Mouse (Mus musculus): ENCODE measurements around the gene Mlec.
"Not testable (repeated sequence)": the region's sequence is repeated elsewhere in the genome, so short reads cannot be mapped to it uniquely, and the experiment has no call there.

Mlec gene

DNA sequence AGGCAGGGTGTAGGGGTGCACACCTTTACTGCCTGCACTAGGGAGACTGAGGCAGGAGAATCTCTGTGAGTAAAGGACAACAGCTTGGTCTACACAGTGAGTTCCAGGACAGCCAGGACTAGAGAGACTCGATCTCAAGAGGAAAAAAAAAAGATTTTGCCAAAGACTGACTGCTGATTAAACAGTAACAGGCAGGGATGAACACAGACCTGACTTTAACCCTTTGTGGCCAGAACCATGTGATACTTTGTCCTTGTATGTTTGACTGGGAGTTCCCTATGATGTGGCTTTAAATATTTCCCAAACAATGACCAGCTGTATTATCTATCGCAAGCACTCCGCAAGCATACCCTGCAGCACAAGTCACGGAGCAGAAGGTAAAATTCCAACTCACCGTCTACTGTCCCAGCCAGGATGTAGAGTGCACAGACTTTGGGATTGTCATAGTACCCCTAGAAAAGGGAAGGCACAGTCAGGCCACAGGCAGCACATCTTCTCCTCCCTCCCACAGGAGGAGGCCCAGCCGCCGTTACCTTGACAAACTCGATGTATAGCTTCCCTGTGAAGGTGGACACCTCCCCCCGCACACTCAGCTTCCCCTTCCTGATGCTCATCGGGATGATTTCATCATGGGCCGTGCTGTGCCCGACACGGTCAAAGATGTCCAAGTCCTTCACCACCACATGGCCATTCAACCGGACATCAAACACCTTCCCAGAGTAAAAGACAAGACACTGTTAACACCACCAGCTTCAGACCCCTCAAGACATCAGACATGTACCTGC is 8.1 kb downstream of the Mlec start:
- DNase-seq = no peak

DNA sequence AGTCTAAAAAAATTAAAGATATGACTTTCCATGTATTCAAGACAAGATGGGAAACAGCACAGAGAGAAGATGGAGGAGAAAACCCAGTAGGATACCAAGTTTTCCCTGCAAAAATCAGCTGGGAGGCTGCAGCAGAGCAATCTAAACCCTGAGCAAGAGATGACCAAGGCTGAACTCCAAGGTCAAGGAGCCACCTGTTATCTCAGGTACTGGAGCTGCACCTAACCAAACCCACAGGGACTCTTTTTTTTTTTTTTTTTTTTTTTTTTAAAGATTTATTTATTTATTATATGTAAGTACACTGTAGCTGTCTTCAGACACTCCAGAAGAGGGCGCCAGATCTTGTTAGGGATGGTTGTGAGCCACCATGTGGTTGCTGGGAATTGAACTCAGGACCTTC is 9.1 kb downstream of the Mlec start:
- not testable (repeated sequence) for DNase-seq

DNA sequence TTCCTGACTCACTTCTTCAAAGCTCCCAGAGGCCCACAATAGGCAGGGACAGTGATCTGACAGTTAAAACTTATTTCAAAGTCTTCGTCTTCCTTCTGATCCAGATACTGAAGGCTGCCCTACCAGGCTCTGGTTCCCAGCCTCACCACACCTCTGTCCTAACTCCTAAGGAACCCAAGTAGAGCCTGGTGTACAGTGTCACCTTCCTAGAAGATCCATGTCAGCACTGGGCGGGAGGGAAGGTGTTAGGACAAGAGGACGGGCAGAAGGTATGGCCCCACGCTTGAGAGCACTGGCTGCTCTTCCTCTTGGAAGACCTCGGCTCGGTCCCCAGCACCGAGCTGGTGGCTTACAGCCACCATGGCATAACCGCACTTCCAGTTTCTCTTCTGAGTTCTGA is 9.6 kb downstream of the Mlec start:
- DNase-seq = no peak

DNA sequence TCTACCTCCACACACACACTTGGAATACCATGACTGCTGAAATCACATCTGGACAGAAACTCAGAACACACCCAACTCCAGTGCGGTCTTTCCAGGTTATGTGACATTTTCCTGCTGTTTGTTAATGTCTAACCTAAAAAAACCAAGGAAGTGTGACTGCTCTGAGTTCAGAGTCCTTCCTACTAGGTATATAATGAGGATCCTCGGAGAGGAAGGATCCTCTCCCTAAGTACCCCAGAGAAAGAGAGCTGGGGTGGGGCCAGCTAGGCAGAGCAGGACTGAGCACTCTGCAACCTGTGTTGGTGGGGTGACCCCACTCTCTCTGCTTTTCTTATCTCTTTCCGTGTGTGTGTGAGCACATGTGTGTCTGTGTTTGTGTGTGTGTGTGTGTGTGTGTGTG is 10.6 kb downstream of the Mlec start:
- no peak for DNase-seq

DNA sequence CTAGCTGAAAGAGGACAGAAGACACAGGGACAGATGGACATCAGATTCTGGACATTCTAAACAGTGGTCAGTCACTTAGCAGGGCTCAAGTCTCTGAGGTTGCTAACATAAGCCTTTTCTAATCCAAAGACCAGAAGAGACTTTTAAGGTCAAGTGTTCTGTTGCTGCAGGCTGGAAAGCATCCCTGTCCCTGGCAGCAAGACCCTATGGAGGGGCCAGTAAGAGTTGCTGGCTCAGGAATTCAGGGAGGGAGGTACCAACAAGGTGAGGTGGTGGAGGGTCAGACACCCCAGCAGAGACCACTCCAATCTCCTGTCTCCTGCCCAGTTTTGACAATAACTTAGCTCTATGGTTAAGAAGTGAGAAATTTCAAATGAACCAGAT is 11.2 kb downstream of the Mlec start:
- no peak for DNase-seq

DNA sequence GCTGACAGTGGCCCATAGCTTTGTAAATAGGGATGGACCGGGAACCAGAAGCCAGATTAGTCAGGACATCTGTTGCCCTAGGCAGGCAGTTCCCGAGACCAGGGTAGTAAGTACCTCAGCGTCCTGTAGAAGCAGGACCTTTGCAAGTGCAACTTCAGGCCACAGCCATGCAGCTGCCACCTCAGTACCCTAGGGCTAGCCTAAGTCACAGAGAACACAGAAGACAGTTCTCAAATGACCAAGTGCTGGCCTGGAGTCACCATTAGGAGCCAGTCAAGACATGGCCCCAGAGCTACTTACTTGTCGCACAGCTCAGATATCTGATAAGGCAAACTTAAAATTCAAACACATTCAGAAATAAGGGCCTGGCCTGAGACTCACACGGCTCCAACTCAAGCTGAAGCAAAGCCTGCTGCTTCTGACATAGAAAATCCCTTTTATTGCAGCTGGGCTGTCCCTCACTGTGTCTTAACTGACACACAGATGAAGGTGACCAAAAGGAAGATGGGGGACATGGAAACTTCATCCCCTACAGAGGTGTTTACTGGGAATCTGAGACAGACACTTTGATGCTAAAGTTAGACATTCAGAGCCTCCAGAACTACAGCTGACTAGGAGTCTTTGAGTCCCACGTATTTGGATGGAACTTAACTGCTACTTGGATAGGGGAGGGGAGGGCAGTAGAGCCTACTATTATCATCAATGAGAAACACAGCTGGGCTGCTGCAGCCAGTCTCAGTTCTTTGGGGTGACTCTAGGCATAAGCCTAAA is 11.8 kb downstream of the Mlec start:
- no peak for DNase-seq

DNA sequence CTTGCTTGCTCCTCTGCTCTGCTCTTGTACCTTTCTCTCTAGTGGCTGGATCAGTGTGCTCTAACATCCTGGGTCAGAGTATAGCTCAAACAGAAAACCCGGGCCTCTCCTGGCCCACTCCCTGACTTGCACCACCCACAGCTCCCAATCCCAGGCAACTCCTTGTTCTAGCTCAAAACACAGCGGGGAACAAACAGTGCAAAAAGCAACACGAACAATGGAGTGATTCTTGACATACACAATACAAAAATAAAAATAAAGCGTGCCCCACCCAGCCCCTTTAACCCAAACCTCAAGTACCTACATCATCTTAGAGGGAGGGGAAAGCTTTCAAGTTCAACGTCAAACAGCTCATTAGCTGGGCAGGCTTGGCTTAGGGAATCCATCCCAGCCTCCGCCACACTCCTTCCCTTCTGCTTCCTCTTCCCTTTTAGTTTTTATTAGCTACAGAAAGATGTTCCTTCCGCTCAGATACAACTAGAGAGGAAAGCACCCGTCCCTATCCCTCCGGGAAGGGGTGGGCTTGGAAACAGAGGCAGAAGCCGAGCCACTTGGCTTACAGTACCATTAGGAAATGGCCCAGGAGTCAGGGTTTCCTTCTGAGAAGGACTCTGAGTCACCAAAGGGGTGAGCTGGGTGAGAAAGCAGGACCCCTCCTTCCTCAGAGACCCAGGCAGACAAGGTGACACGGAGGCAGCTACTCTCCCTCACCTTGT is 12.6 kb downstream of the Mlec start:
- no peak for DNase-seq

DNA sequence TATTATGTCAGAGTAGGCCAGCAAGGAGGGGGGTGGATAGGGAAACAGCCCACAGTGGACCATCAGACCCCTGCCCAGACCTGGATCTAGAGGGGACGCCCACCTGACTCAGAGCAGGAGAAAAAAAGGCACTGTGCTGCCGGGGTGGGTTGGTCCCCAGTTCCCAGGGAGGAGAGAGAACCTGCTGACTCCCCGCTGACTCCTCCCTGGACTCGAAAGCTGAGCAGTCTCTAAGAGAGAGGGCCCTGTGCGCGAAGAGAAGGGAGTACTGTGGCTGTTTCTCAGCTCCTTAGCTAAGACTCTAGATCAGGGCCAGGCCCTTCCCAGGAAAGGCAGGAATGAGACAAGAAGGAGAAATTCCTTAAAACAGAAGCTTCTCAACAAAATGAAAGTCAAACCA is 13.5 kb downstream of the Mlec start:
- no peak for DNase-seq

DNA sequence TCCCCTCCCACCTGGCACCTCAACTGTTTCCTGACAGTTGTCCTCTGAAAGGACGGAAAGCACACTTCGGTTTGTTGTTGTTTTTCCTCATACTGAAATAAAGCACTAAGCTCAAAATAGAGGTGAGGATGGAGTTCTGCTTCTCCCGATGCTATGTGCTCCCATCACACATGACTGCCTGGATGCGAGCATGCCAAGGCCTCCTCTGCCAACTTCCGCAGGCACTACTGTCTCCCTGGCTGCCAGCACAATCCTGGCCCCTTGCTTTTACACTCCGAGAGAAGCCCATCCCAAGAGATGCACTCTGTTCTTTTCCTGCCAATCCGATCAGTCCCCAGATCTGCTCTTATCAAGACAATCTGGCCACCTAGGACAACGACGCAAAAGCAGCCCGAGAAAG is 14.4 kb downstream of the Mlec start:
- DNase-seq = no peak

DNA sequence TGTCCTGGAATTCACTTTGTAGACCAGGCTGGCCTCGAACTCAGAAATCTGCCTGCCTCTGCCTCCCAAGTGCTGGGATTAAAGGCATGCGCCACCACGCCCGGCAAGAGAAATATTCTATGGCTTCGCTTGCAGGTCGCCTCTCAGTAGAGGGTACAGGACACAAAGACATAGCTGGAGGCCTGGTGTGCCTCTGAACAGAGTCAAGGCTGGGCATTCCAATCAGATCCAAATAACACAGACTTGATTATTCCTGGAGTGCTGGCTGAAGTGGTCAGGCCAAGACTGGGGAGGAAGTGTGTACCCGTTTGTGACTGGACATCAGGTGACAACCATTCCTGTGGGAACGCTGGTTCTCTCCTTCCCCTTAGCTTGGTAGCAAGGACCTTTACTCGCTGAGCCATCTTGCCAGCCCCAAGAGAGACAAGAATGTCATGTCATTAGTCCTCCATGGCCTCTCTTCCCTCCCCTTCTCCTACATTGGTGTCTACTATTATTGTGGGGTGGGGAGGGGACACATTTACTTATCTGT is 15.7 kb downstream of the Mlec start:
- DNase-seq = no peak

DNA sequence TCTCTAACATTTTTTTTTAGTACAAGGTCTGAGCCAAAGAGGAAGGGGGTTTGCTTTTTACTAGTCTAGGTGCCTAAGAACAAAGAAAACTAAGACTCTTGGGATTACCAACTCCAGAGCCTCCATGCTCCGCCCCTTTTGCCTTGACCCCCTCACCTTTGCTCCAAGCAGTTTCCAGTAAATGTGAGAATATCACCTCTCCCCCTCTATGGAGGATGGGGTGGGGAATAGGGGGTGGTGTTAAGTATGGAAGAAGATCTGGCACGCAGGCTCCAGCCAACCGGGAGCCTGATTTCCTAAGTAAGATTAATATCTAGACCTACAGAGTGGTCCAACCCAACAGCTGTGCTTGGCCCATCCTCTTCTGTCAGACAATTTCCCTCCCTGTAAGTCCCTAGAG is 17.3 kb downstream of the Mlec start:
- DNase-seq = no peak

DNA sequence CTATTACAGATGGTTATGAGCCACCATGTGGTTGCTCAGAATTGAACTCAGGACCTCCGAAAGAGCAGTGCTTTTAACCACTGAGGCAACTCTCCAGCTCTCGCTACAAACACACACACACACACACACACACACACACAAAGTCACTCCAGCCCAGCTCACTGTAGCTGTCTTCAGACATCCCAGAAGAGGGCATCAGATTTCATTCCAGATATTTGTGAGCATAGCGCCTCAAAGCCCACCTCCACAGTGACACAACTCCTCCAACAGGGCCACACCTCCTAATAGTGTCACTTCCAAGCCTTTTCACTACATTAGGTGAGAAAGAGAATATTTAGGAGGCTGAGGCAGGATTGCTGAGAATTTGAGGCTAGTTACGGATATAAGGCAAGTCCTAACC is 18.9 kb downstream of the Mlec start:
- DNase-seq = no peak

DNA sequence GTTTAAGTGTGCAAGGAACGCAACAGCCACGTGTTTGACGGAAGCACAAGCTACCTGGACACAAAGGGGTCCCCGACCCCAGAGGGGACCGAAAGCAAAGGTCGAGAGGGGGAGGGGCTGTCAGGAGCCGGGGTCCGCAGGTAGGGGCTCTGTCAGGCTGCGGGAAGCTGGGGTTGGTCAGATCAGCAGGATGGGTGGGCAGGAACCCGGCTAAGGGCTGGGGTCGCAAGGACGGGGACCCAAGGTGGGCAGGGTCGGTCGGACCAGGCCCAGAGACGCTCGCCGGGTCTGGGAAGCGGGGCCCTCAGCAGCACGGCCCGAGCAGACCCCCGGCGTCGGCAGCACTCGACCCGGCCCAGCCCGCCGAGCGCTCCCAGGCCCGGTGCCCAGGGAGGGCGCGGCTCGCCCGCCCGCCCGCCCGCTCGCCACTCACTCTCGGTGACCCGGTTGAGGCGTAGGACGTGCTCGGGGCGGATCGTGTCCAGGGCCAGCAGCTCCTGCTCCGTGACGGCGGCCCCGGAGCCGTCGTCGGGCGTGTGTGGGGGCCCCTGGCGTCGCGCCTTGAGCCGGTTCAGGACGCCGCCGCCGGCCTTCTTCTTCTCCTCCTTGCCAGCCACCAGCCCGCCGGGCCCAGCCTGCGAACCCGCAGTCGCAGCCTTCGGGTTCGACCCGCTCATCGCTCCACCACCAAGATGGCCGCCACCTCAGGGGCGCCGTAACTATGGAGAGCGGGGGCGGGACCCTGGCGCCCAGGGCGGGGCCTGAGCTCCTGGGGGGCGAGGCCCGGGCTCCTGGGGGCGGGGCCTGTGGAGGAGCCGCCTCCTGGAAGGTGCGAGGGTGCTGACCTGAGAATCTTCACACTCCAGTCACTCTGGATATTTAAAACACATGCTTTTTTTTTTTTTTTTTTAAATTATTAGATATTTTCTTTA is 23.5 kb downstream of the Mlec start, which contains the start of gene Unc119b:
Gene Unc119b (minus strand): TSS at position 742 of the 932 bp plus-strand sequence.
- DNase-seq = peak; percentile 89

DNA sequence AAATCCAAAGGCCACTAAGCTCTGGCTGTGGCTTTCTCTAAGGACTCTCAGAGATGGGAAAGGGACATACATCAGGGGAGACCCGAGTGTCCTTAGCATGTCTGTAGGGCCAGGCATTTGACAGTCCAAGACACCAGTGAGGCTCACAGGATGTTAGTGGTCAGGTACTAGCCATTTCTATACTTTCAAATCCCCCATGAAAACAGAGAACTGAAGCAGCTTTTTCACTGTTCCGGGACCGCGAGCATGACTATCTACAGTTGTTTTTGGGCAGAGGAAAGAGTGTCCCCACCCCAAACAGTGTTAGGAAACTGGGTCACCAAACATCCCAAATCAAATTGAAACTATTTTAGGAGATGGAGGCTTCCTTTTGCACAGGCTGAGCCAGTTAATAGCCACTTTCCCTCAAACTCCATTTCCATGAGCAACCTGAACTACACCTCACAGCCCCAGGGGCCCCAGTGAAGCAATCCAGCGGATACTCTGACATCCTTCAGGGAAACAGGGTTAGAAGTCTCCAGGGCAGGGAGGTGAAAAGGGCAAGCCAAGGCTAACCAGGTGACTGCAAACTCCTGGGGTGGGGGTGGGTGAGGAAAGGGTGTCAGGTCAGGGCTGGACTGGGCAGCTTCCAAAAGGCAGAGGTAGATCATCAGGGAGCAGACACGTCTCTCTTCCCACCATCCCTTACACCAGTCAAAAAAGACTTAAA is 24.5 kb downstream of the Mlec start:
- no peak for DNase-seq

DNA sequence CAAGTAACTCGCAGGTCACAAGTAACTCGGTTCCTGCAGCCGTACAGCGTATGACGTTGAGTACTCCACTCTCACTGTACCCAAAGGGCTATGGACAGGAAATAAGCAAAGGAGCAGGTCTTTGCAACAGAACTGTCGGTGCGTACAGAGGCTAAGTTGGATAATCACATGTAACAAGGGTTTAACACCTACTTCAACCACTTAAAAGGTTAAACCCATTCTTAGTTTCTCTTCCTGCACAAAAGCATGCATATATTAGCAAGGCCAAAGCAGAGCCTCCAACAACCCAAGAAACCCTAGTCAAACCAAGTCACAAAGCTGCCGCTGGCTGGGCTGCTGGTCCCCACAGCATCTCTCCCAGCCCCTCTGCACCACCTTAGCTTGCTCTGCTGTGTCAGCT is 25.5 kb downstream of the Mlec start:
- no peak for DNase-seq

DNA sequence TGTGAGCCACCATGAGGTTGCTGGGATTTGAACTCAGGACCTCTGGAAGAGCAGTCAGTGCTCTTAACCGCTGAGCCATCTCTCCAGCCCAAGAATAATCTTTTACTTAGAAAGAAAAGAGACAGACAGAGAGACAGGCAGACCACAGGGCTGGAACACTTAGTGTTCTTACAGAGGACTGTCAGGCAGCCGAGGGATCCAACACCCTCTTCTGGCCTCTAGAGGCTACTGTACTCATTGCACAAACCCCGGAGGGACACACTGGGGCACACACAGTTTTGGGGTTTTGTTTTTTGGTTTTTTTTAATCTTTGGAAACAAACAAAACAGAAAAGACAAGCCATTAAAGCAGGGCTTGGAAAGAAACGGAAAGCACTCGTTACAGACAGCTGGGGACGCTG is 28.7 kb downstream of the Mlec start:
- DNase-seq = no peak

DNA sequence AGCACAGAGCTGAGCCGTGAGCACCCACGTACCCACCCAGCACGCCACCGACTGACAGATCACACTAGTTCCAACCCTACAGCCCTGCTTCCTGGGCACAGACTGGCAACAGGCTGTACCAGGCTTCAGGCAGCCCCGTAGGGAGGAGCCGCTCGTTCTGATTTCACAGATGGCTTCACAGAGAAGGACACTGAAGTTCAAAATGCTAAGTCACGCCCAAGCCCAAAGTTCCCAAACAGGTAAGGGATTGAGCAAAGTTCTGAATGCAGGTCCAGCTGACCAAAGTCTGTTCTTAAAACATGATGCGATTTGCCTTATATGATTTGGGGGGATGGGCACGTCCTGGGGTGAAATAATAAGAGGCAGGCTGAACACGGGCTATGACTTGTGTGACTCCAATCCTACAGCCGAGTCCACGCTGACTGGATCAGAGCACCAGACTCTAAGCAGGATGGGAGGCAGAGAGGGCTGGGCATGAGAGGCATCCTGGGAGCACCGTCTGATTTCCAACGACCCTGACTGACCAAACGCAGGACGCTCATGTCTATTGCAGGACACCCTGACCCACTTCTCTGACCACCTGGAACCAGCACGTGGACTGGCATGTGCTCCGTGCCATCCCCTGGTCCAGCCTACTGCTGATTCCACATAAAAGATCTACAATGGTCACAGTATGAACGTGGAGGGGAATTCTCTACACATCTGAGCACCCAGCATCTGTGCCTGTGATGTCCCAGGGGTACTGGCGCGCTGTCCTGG is 30.4 kb downstream of the Mlec start:
- DNase-seq = no peak

DNA sequence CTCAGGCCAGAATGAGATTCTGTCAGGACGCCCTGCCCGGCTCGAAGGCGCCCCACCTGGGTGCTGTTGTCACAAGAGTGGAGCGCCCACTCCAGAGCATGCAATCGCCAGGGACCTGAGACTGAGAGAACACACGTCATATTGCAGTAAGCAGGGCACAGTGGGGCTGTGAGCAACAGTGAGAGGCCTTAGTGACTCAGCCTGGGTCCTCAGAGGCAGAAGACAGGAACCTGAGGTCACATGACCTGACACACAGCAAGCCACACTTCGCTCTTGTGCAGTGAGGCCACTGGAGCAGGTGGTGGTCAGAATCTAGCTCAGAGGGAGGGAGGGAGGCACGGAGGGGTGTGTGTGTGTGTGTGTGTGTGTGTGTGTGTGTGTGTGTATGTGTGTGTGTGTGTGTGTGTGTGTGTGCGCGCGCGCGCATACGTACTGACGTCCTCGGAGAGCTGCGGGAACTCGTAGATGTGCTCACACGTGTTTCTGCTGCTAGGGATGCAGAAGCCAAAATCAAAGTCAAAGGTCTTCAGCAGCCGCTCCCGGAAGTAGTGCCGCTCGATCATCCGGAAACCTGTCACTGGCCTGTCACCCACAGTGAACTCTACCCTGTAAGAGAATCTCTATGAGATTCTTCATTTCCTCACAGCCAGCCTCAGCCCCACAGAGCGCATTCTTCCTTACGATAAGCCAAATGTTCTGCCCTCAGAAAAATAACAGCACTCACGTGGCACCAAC is 31.2 kb downstream of the Mlec start:
- DNase-seq = no peak

DNA sequence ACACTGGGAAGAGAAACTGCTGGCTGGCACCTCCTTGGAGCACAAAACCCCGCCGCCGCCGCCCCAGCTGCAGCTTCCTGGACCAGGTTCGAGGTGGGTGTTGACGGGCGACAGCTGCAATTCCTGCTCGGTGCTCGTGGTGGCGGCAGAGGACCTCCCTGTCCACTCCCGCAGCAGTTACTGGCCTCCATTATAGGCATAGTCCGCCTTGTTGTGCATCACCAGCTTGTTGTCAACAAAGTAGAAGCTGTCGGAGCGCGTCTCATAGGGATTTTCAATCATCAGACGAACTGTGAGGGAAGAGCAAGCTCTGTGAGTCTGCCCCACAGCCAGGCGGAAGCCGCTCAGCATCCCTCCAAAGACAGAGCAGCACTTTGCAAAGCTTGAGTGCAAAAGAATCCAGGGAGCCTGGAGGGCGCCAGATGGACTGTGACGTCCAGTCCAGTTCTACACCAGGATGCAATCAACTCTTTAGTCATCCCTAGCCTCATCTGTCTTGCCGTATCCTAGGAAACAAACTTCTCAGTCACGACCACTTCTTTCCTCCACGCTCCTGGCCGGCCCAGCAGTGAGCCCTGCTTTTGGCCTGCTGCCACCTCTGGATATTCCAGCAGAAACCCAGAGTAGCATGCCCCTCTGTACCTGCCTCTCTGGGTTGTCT is 32.6 kb downstream of the Mlec start:
- DNase-seq = peak; percentile 88

DNA sequence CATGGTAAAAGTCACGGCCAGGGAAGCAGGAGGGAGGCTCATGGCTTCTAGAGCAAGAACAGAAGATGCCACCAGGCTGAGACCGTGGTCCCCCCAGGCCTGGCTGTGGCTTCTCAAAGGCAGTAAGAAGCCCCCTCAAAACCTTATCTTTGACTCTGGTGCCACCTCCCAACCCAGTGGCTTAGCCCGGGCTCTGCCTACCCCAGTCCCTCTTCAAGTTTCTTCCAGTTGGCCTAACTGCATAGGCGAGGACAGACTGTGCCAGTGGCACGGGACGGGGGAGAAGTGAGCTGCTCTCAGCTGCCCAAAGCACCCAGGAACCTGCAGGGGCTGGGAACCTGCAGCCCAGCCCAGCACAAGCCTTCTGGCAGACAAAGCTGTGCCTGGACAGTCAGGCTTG is 33.3 kb downstream of the Mlec start:
- no peak for DNase-seq

Measured in right cerebral cortex, postnatal 25 days (tissue).